Mouse (Mus musculus) adipocyte (in vitro differentiated cells): ENCODE results near the gene Wdr25.

ENCODE experiments used
- DNase-seq: peaks from one replicate; pipeline ENCODE4 v3.0.0-alpha.2; 2016; ENCODE audit warnings: low spot score

Wdr25 gene

DNA sequence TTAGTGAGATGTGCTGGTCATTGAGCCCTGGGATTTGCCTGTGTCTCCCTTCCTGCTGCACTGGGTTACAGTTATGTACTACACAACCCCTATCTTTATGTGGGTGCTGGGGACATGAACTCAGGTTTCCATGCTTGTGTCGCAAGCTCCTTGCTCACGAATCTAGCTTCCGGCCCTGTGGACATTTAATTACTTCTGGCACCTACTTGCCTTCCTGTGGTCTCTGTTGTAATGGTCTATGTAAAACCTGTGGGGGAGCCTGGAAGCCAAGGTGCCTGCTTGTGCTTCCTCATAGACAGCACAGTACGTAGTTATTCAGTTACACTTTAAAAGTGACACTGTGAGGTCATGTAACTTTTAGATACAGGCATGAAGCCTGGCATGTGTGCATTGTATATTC, 44.1 kb downstream of the Wdr25 start:
- DNase-seq = no peak

DNA sequence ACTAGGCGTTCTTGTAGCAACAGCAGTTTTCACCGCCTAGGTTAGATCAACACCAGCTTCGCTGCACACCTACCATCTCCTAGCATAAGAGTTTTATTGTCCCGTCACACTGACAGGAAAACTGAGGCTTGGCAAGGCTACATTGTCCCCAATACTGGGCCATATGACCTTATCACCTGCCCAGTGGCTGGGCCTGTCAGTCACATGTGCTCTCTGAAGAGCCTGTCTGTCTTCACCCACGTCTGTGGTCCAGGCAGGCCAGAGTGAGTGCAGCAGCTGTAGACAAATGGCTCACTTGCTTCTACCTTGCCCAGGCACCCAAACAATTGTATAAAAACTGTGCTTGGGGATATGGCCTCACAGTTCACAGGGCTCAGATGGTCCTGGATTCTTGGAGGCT, 45.4 kb downstream of the Wdr25 start:
- DNase-seq = no peak

DNA sequence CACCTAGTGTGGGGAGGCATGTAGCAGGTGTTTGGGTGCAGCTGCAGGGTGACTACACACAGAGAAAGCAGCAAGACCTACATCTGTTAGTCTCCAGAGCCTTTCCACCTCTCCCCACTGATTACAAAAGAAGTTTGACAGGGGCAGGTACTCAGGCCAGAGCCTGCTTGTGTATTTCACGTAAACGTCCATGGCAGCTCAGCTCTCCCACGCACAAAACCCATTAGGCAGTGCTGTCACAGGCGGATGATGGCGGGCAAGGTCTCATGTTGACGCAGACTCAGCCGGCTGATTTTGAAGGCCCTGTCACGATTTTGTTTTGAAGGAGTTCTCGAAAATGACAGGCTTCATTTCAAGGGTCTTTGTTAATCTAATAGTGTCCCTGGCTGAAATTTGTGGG, 45.9 kb downstream of the Wdr25 start:
- no peak for DNase-seq

DNA sequence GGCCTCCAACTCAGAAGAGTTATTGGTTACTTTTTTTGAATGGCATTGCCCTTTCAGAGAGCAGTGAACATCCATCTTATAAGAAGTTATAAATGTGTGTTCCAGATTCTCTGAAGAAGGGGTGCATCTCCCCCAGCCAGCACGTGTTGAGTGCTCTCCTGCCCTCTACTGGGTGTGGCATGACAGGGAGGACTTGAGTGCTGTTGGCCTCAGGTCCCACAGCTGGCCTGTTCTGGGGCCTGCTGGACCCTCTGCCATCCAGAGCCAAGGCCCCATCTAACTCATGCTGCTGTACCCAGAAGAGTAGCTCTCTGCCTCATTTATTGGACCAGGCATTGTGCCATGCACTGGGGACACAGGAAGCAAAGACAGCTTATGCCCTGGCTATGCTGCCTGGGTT, 46.8 kb downstream of the Wdr25 start:
- DNase-seq = no peak

DNA sequence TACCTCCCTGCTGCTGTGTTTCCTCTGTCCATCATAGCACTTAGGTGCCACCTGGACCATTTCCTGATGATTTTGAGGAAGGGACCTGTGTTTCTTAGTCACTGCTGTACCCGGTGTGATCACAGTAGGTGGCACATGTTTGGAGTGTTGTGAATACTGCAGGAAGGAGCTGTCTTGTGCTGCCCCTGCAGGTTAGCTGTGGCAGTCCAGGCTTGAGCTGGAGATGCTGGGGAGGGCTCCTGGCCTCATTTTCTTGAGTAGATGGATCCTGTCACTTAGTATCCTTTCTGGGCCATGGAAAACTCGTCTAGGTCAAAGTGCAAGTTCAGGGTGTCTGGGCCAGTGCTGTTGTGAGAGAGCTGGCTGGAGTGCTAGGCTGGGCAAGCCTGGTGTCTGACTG, 47.9 kb downstream of the Wdr25 start:
- peak; percentile 24 for DNase-seq

DNA sequence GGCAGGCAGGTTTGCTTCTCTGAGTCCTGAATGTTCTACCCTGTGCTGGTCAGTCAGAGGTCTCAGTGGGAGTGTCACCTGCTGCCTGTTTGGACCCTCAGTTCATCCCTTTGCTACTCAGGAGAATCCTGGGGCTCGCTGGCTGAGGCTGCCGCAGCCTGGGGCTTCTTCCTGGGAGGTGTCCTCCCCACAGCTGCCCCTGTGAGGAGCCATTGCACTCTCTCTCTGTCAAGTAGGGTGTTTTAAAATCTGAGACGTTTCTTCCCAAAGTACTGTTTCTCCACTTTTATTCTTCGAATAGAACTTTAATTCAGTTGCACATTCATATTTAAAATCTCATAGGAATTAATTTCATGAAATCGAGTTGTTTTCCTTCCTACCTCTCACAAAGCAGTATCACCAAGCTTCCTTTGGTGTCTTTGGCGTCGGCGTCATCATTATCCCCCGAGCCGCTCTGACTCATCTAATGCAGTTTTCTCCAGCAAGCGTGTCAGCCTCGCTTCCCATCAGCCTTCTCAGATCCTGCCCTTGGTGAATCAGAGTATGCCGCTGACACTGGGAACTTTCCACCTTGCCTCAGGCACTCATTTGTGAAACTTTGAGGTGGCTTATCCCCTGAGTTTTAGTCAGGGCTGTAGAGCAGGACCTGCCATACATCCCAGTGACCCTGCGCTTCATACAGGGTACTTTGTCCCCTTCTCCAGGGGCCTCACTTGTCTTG, 48.9 kb downstream of the Wdr25 start:
- peak; percentile 18 for DNase-seq

DNA sequence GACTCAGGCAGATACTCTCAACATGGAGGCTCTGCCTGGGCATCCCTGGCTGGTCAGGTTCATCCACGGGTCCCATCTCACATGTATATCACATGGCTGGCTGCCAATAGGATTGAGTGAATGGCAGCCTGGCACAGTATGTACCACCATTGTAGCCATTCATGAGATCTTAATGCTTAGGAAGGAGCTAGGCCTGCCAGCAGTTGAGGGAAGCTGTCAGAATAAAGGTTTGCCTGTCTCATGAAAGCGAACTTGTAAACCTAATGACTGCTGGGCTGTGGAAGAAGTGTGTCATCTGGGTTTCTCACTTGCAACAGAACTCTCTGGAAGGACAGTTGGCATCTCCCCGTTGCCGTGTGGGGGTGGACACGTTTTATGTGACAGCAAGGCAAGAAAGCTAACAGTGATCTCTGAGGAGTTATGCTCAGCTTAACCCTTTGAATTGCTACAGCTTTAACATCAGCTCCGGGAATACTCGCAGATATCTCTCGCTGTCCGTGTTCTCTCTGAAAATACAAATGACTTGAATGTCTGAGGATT, 59.6 kb downstream of the Wdr25 start:
- DNase-seq = no peak

DNA sequence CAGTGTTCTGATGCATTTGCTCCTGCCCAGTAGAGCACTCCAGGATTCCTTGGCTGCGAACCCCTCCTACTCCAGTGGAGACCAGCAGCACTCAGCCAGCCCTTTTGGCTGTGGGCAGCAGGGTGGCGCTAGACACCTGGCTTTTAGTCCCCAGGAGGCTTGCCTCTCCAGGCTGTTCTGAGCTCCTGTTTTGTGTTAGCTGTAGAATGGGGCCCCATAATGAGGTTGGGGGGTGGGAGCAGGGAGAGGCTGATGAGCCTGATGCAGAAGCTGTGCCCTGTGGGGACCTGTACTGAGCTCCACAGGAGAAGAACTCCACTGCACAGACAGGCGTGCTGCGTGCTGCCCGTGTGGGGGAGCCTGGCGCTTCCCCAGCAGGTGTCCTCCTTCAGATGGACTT, 60.4 kb downstream of the Wdr25 start:
- peak; percentile 15 for DNase-seq

DNA sequence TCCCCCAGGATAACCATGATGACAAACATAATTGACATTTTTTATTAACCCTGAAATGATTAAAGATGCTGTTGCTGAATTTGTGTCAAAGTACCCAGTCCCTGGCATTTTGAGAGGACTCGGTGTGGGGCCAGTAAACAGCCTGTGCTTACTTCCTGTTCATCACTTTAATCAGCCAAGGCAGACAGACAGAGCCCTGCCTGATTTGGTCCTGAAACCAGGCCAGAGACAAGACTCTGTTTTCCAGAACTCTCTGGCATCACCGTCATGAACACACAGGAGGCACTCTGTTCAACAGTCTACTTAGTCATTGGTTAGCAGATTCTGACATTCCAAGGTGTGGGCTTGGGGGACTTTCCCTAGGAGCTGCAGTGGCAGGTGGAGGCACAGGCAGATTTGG, 61.0 kb downstream of the Wdr25 start:
- DNase-seq = no peak

DNA sequence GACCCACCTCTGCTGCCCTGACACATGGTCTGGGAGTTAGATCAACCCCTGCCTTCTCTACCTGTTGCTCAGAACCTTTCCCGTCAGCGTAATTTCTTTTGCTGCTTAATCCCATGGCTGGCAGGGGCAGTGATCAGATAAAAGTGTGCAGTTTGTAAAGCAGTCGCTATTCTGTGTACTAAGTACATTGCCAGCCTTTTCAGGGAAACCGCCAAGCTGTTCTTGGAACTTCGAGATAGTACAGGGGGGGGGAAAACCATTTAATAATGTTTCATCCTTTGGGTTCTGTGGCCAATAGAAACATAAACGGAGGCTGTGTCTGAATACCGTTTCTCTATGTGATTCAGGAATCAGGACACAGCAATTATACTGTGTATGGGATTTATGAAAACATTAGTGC, 65.1 kb downstream of the Wdr25 start:
- DNase-seq = no peak

DNA sequence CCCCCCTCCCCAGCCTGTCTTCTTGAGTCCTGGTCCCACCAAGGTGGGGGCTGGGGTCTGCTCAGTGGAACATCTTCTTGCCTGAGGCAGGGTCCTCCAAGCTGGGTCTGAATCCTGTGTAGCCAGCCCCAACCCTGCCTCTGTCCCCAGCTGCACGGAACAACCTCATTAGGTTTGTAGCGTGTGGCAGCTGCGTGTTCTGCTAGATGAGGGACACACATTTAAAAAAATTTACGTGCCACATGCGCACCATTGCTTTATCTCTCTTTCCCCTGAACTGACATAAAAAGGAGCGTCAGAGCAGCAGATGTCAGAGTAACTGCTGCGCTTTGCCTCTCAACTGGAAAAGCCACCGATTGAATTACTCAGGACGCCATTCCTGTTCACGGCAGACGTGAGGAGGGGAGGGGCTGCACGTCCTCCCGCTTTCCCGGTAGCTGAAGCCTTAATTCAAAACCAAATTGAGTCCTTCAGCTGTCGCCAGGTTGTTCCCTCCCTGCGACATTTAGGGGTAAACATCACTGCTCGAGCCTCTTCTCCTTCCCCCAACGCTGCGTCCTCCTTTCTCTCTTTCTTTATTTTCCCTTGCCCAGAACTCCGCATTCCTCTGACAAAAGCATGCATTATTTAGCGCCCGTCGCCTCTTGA, 65.7 kb downstream of the Wdr25 start:
- no peak for DNase-seq

DNA sequence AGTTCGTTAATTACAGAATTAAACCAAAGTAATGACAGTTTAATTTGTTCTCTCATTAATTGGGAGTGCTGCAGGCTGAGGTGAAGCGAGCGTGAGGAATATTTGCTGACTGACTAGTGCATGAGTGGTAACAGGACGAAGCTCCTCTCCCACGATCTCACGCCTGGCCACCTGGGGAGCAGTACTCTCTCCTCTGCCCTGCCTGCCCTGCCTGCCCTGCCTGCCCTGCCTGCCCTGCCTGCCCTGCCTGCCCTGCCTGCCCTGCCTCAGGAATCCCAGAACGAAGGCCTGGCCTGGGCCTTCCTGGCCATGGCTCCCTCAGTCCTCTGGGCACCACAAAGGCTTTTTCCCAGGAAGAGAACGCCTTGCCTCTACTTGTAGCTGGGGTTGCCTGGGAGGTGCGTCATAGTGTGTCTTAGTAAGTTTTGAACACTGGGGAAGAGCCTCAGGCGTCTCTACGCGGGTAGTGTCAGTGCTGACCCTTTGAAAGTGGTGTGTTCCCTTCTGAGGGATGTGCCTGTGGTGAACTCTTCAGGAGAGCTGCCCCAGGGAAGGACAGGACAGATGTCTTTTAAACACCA, 66.3 kb downstream of the Wdr25 start:
- no peak for DNase-seq

DNA sequence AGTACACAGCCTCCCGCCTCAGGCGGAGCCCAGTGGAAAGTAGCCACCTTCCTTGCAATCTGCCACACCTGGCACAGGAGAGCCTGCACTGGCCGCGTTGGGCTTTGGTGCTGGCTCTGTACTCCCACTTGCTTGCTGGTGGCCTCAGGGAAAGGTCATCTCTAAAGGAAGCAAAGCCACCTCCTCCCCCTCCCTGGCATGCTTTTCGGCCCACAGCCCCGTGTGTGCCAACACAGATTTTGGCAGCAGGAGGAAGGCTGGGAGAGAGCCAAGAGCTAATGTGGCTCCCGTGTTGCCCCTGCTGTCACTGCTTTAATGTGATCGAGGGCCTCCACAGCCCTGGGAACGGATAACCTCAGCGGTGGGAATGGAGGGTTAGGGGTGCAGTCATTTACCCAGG, 66.8 kb downstream of the Wdr25 start:
- peak; percentile 72 for DNase-seq

DNA sequence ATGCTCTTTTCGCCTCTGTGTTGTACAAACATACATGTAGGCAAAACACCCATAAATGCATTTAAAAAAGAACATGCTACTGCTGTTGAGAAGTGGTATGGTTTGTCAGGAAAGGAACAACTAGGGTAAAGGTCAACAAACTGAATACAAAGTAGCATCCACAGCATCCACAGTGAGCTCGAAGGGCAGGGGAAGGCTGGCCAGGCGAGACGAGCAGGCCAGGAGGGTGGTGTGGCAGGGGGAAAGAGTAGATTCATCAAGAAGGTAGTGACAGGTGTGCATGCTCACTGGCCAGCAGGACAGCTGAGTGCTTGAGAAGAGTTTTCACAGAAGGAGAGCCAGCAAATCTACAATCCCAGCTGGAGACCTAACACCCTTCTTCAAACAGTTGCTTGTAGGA, 74.2 kb downstream of the Wdr25 start:
- no peak for DNase-seq

DNA sequence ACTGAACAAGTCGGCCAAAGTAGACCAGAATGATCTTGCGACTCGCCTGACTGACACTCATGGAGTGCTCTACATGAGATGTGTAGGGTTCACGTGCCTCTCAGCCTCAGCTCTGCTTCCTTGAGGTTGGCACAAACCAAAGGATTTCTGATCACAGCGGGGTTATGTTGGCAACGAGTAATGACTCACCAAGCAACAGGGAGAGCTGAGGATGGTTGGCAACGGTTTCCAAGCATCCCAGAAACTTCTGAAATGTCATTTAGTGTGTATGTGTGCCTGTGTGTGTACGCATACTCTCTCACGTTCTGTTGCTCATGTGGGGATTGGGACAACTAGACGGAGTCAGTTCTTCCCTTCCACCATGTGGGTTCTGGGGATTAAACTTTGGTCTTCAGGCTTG, 74.6 kb downstream of the Wdr25 start:
- DNase-seq = no peak

DNA sequence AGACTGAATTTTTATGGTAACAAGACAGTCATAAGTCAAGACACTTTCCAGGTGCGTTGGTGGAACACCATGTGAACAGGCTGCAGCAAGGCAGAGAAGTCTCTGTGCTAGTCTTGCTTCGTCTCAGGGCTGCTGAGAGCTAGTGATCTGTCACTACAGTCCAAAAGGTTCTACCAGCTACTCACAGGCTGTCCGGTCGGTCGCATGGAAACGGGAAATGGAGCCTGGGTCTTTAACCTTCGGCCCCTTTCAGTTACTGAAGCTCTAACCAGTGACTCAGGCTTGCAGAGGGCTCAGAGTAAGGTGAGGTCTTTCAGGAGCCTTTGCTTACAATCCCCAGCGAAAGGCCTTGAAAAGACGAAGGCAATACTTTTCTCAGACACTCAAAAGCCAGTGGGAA, 78.0 kb downstream of the Wdr25 start:
- no peak for DNase-seq

DNA sequence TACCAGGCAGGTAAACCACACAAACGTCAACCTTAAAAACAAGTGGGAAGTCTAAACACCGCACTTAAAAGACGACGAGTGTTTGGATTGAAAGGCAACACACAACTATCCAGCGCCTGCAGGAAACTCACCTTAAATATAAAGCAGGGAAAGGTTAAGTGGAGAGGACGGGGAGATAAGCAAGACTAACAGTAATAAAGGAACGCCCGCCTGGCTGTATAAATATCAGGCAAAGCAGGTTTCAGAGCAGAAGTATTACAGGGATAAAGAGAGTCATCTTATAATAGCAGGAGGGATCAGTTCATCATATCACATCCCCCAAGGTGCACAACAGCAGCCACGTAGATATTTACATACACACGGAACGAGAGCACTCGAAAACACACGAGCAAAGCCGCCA, 78.8 kb downstream of the Wdr25 start:
- no peak for DNase-seq

DNA sequence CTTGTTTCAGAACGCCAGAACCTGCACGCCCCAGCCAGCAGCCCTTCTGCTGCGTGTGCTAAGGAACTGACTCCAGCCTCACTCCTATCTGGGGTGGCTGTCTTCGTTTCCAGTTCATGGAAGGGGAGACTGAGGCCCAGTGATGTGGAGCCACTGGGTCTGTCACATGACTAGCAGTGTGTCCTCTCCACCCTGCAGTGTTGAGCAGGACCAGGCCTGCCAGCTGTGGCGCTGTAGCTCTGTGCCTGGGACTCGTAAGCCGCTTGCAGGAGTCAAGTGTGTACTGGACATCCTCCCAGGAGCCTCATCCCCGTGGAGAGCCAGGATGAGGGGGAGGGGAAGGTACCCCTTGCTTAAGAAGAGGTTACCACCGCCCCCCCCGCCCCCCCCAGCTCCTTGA, 86.5 kb downstream of the Wdr25 start:
- no peak for DNase-seq

DNA sequence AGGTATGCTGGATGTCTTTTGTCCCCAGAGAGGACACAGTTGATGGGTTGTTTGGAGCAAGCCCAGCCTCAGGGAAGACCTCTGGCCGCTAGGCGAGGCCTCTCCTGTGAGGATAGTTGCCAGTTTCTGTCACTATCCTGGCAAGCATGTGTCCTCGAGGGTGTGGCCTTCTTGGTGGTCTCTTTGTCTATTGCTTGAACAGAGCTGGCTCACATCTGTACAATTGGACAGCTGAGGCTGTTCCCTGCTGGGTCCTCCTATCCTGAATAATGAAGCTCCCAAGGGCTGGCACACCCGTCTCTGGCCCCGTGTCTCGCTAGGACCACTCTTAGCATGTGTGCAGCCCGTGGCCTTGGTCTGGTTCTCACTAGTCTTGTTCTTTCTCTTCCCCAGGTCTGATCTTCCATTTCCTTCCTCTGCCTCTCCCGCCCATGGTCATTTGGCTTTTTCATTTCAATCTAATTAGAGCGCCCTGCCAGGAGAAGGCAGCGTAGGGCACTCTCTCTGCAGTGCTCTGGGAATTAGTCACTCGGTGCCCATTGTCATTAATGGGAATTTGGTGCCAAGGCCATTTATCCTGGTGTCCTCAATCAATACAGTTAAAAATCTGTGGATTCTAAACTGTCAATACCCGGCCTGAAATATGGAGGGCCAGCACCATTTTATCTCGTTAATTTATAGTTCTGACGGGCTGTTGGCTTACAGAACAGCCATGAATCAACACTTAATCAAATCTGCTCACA, 88.7 kb downstream of the Wdr25 start:
- DNase-seq = no peak

DNA sequence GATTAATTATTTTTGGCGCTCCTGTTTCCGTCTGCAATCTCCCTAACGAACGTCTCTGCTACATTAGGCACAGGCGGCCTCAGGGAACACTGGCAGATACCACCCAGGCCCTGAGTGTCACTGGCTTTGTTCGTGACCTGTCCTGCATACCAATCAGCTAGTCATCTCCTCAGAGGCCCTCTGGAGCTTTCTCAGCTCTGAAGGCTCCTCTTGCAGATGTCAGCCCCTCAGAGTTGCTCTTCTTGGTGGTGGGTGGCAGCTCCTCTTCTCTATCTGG, 89.2 kb downstream of the Wdr25 start:
- DNase-seq = no peak

DNA sequence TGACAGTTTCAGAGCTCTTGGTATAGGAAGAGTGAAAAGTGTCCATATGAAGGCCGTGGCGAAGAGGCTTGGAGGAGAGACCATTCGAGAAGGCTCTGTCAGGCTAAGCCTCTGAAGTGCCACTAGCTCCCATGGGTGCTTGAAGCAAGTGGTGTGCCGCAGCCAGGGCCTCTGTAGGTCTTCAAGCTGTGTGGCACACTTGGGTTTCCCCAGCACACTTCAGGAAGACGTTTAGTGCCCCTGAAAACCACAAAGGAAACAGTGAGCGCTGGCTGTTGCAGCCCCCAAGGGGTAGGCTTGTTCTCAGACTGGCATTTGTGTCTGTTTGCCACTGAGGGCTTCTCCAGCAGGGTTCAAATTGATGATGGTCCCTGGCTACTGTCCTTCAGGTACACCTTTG, 90.1 kb downstream of the Wdr25 start:
- no peak for DNase-seq

DNA sequence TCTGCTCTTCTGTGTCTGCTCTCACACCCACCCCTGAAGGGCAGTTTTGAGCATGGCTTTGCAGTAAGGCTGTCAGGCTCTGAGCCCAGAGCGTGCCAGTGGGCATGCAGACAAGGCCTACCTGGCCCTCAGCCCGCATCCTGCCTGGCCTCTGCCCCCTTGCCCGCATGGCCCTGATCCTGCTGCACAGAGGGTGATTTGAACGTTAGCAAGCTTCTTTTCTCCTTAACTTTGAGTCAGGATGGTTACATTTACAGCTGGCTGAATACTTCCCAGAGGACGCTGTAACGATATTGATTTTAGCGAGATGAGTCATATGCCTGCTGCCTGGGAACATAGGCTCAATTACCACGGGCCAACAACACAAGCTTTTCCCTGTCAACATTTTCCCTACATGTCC, 91.0 kb downstream of the Wdr25 start:
- peak; percentile 36 for DNase-seq

DNA sequence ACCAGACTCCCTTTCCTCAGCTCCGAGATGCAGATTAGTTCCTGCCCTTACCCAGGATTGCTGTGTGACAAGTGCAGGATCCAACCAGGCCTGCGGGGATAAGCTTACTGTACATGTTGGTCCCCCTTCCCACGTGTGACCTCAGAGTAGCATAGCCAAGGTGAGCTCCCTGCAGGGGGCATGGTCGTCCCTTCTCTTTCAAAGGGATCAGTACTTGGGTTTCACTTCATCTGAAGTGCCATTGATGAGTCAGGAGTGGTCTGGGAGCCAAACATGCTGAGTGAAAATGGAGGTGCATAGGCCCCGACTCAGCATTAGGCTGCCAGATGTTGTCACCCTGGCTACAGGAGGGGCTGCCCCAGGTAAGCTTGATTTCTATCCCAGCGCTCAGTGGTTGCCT, 91.6 kb downstream of the Wdr25 start:
- DNase-seq = no peak
